Mouse (Mus musculus): Measurements from ENCODE around the gene Lyst.
"Not testable (repeated sequence)": the region's sequence is repeated elsewhere in the genome, so short reads cannot be mapped to it uniquely, and the experiment has no call there.

The Lyst gene

GRCm38 (mm10) chr13:13590048-13591011 is at the start of gene Lyst:
TSS of gene Lyst (plus strand) at chr13:13590397.
- peak; percentile 99 for DNase-seq

GRCm38 (mm10) chr13:13543073-13543472 is 47.1 kb upstream of the Lyst start:
- DNase-seq = not testable (repeated sequence)

GRCm38 (mm10) chr13:13546792-13547191 is 43.4 kb upstream of the Lyst start:
- no peak for DNase-seq

GRCm38 (mm10) chr13:13547889-13548288 is 42.3 kb upstream of the Lyst start:
- no peak for DNase-seq

- DNase-seq = no peak
Observed at GRCm38 (mm10) chr13:13548431-13549190, 41.6 kb upstream of the Lyst start.

- DNase-seq = no peak
Observed at GRCm38 (mm10) chr13:13549687-13550660, 40.2 kb upstream of the Lyst start.

GRCm38 (mm10) chr13:13552020-13552419 is 38.2 kb upstream of the Lyst start:
- no peak for DNase-seq

- no peak for DNase-seq
Observed at GRCm38 (mm10) chr13:13553660-13554059, 36.5 kb upstream of the Lyst start.

GRCm38 (mm10) chr13:13555196-13555595 is 35.0 kb upstream of the Lyst start:
- DNase-seq = no peak

- DNase-seq = no peak
Observed at GRCm38 (mm10) chr13:13557001-13557743, 33.0 kb upstream of the Lyst start.

- DNase-seq = no peak
Observed at GRCm38 (mm10) chr13:13558251-13558650, 31.9 kb upstream of the Lyst start.

- peak; percentile 29 to 62 for DNase-seq
Observed at GRCm38 (mm10) chr13:13558900-13559299, 31.3 kb upstream of the Lyst start.

- DNase-seq = no peak
Observed at GRCm38 (mm10) chr13:13562571-13562970, 27.6 kb upstream of the Lyst start.

- DNase-seq = peak in 1 of 2 experiments; percentile 20
Observed at GRCm38 (mm10) chr13:13564116-13564515, 26.1 kb upstream of the Lyst start.

- DNase-seq = peak; percentile 75 to 84
Observed at GRCm38 (mm10) chr13:13564541-13564940, 25.7 kb upstream of the Lyst start.

- no peak for DNase-seq
Observed at GRCm38 (mm10) chr13:13567640-13568039, 22.6 kb upstream of the Lyst start.

- no peak for DNase-seq
Observed at GRCm38 (mm10) chr13:13568824-13569223, 21.4 kb upstream of the Lyst start.

GRCm38 (mm10) chr13:13569603-13570002 is 20.6 kb upstream of the Lyst start:
- no peak for DNase-seq

- DNase-seq = no peak
Observed at GRCm38 (mm10) chr13:13572060-13572835, 17.9 kb upstream of the Lyst start.

- DNase-seq = no peak
Observed at GRCm38 (mm10) chr13:13572941-13573340, 17.3 kb upstream of the Lyst start.

Data from thymus, postnatal 36 days (tissue).